Mouse (Mus musculus) olfactory bulb, adult 2 months (tissue): ENCODE measurements around the gene Fus. TPM values are rescaled to one million over a fixed set of nuclear protein-coding genes. Genes with fewer than 3 reads are reported as not detected.

Source experiments
- H3K27ac ChIP-seq: fragments of 200-500 bp; 2 replicates; pipeline ENCODE4 v1.5.1; 2012; ENCODE audit warnings: low read depth, low read length; ENCODE audit not compliant: insufficient read depth
- H3K4me1 ChIP-seq: fragments of 200-500 bp; 2 replicates; pipeline ENCODE4 v1.6.1; 2012; ENCODE audit warnings: low read length; ENCODE audit not compliant: control insufficient read depth, insufficient read depth
- H3K4me3 ChIP-seq: fragments of 200-500 bp; 2 replicates; pipeline ENCODE4 v1.5.1; 2012; ENCODE audit warnings: mild to moderate bottlenecking, low read depth, low read length, moderate library complexity; ENCODE audit not compliant: insufficient read depth
- CTCF ChIP-seq: fragments of 200-500 bp; IDR thresholded peaks from 2 replicates; pipeline ENCODE4 v1.5.1; 2012; ENCODE audit warnings: low read depth, mild to moderate bottlenecking, low read length, moderate library complexity; ENCODE audit not compliant: insufficient read depth
- POLR2A ChIP-seq: fragments of 200-500 bp; IDR thresholded peaks from 2 replicates; pipeline ENCODE4 v1.6.1; 2012; ENCODE audit warnings: mild to moderate bottlenecking, low read depth, low read length, moderate library complexity; ENCODE audit not compliant: insufficient read depth
- WGBS: fragments of 180-500 bp; shearing (Covaris S2); methylation state at CpG from one replicate; pipeline ENCODE4 v1.1.7; 2018; 5-methylcytosine and 5-hydroxymethylcytosine counted together
- polyA plus RNA-seq: library from polyadenylated mRNA; stranded (reverse); fragments of >200 nt; gene quantifications from 2 replicates; pipeline ENCODE4 v1.2.4, GENCODE M21; 2012; ENCODE audit warnings: low replicate concordance; ENCODE audit not compliant: missing spikeins, insufficient read depth, insufficient read length

Gene Fus
- polyA plus RNA-seq, 1 experiment, result 1,678 TPM

DNA sequence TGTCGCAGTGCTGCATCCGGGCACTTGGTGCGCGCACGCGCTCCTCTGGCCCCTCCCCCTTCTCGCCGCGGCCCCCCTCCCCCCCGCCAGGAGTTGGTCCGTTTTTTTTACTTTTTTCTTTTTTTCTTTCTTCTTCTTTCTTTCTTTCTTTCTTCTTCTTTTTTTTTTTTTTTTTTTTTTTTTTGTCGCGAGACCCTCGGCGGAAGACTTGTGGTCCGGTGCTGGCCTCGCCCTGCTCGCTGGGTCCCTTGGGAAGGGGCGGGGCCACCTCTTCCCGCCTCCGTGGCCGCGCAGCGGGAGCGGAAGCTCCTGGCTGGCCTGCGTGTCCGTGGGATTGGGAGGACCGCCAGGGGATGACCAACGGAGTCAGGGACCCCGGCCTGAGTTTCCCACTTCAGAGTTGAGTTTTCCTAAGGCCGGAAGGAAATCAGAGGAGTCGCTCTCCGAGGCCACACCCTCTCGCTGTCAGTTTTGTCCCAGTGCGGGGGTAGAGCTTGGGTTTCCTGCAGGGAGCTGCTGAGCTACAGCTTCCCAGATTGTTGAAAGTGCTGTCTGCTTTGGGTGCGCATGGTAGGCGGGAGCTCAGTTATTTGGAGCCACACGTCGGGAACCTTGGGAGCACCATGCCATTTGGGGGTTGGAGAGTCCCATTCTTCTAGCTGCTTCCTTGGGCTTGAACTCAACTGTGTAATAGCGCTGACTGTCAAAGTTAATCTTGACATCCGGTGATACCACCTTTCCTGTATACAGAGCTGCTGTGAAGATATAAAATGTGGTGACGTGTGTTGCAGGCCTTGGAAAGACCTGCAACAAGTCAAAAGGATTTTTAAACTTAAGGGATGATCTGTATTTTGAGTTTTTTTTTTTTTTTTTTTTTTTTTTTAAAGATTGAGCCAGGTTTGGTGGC lies 918 bp downstream of the Fus start:
- Histone ChIP-seq H3K4me3 (peak overlapping the region; percentile 95), H3K27ac (no peak overlapping the region), H3K4me1 (peaks cover 8% of the 10 kb centered on the region)
- TF ChIP-seq CTCF, result no peak
- no peak for TF ChIP-seq POLR2A
- WGBS, result under 1% methylated on average over 42 of the region's 42 CpGs

- H3K4me3 ChIP-seq, result no peak overlapping the region
- H3K4me1 ChIP-seq, result peaks cover 5% of the 10 kb centered on the region; the same call in 1 of the 2 replicates
- TF ChIP-seq CTCF, result no peak
- TF ChIP-seq POLR2A, result no peak
- 59% methylated on average over 2 of the region's 2 CpGs for WGBS
- no peak overlapping the region for H3K27ac ChIP-seq
Measured at GRCm38 (mm10) chr7:127974413-127974930, 7.2 kb downstream of the Fus start.

DNA sequence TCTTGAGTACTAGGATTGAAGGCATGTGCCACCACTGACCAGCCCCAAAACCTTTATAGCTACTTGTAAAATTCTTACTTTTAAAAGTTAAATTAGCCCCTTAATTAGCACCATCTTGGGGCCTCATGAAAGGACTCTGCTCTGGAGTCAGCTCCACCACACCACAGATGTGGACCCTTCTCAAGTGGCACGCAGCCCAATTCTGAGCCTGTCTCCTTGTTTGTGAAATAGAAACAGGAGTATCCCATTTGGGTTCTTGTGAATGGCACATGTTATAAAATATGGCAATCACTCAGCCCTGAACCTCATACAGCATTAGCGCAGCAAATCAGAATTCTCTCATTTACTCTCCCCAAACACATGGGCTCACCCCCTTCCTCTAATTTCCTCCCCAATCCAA lies 11.6 kb downstream of the Fus start:
- WGBS, result 97% methylated on average over 2 of the region's 2 CpGs
- Histone ChIP-seq H3K27ac (no peak overlapping the region), H3K4me3 (no peak overlapping the region), H3K4me1 (no peaks in the 10 kb centered on the region)
- no peak for TF ChIP-seq POLR2A
- no peak for TF ChIP-seq CTCF

DNA sequence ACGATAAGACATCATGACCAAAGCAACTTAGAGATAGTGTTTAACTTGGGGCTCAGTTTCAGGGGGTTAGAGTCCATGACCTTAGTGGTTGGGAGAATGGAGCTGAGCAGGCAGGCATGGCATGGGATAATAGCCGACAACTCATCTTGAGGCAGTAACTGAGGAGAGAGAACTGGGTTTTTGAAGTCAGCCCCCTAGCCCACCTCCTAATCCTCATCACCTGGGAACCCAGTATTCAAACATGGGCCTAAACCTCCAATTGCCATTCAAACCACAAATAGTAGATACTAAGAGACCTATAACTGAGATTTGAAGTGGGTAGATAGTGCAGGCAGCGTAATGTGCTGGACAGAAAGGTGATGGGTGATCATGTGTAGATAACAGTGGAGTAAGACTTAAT lies 13.3 kb downstream of the Fus start:
- Histone ChIP-seq H3K4me3 (no peak overlapping the region), H3K27ac (no peak overlapping the region), H3K4me1 (no peaks in the 10 kb centered on the region)
- TF ChIP-seq POLR2A (no peak), CTCF (no peak)
- 91% methylated on average over 3 of the region's 3 CpGs for WGBS

DNA sequence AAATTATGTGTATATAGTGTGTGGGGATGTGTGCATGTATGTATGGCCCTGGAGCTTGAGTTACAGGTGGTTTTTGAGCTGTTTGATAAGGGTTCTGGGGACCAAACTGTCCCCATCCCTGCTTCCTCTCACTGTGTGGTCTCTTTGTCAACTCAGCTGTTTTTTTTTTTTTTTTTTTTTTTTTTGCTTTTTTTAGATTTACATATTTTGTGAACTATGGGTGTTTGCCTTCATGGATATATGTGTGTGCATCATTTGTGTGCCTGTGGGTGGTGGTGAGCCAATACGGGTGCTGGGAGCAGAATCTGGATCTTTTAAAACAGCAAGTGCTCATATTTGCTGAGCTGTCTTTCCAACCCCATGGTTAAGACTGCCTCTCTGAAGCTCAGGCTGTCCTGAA lies 21.6 kb downstream of the Fus start:
- H3K27ac ChIP-seq, result no peak overlapping the region
- no peak for TF ChIP-seq CTCF
- TF ChIP-seq POLR2A, result no peak
- 79% methylated on average over 1 of the region's 1 CpGs for WGBS
- H3K4me3 ChIP-seq, result no peak overlapping the region
- H3K4me1 ChIP-seq, result peaks cover 12% of the 10 kb centered on the region

DNA sequence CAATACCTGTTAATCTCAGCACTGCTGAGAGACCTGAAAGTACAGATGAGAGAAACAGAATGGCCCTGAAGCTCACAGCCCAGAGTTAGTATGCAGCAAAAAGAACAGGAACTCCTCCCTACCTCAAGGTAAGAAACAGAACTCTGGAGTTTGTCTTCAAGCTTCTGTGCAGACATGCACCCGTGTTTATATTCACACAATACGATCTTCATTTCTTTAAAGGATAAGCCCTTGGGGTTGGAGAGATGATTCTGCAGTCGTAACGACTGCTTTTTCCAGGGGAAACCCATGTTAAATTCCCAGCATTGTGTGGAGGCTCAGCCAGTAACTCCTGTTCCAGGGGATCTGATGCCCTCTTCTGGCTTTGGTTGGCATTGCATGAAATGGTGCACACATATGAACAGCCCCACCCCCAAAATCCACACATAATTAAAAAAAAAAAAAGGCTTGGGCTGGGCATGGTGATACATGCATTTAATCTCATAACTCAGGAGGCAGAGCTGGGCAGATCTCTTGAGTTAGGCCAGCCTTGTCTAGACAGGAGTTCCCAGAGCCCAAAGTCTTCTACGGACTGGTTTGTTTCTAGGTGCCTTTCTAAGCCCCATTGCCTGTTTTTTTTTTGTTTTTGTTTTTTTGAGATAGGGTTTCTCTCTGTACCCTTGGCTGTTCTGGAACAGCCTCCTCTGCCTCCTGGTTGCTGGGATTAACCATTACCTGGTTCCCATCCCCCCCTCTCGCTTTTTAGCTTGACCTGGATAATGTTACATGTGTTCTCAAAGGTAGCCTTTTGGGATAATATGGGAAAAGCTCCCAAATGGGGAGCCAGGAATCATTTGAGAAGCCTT lies 24.6 kb downstream of the Fus start:
- no peak overlapping the region for H3K4me3 ChIP-seq
- TF ChIP-seq POLR2A (no peak), CTCF (no peak)
- H3K27ac ChIP-seq, result no peak overlapping the region
- H3K4me1 ChIP-seq, result peaks cover 12% of the 10 kb centered on the region
- 45% methylated on average over 6 of the region's 6 CpGs for WGBS

- H3K4me3 ChIP-seq, result peak overlapping the region; percentile 30; the same call in 1 of the 2 replicates
Measured at GRCm38 (mm10) chr7:127992488-127993340, 25.5 kb downstream of the Fus start.

GRCm38 (mm10) chr7:127993341-127993977 lies 26.2 kb downstream of the Fus start, which contains the start of gene Pycard:
TSS of gene Pycard (minus strand) at chr7:127993867.
- Histone ChIP-seq H3K4me1 (peaks cover 12% of the 10 kb centered on the region), H3K4me3 (peak within 1 kb of the TSS; percentile 30), H3K27ac (no peak within 1 kb of the TSS)
- WGBS, result 13% methylated on average over 18 of the region's 18 CpGs
- no peak for TF ChIP-seq POLR2A
- no peak for TF ChIP-seq CTCF

More at GRCm38 (mm10) chr7:127992488-127993340, 25.5 kb downstream of the Fus start:
- WGBS, result 30% methylated on average over 5 of the region's 5 CpGs
- no peak overlapping the region for H3K27ac ChIP-seq
- H3K4me1 ChIP-seq, result peaks cover 12% of the 10 kb centered on the region
- TF ChIP-seq CTCF (no peak), POLR2A (no peak)
